Mouse (Mus musculus): ENCODE data around the gene Ppan.

The Ppan gene

DNA sequence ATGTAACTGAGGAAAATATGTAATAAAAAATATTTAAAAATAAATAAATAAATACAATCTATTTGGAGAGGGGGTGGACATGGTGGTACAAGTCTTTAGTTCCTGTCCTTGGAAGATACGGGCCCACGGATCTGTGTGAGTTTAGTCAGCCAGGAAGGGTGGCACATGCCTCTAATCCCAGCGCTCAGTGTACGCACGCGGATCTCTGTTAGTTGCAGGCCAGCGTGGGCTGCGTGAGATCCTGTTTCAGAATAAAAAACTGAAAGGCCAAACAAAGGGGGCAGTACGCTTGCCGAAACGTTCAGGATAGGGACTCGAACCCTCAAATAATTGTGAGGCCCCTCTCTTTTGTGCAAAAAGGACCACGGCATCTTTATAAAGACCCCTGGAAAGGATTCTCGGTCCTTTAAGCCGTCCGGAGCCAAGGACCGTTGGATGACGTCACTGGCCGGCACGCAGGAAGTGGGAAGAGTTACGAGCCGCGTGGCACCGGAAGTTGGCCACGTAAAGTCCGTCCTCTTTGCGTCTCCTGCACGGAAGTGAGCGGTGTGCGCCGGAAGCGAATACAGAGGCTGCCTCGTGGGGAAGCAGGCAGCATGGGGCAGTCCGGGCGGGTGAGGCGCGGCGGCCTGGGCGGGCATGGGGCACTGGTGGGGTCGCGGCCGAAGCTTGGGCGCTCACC lies at the start of gene Ppan:
Ppan (plus strand) TSS at position 472 of the 682 bp plus-strand sequence.
- DNase-seq = peak; percentile 89 to 90

DNA sequence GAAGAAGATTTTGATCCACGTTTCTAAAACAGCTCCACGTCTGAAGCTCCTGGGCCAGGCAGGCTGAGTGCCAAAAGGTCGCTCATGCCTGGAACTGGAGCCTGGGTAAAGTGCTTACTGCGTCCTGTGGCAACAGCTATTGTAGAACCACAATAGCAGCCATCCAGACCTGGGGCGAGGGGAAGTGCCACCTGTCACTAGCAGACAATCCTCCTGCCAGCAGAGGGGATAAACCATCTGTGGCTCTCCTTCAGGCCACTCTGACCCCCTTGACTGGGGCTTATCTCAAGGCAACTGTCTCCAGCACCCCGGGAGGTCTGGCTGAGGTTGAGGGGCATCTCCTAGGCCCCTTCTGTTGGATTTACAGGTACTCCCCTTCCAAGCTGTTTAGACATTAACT lies 49.0 kb upstream of the Ppan start:
- DNase-seq = no peak

DNA sequence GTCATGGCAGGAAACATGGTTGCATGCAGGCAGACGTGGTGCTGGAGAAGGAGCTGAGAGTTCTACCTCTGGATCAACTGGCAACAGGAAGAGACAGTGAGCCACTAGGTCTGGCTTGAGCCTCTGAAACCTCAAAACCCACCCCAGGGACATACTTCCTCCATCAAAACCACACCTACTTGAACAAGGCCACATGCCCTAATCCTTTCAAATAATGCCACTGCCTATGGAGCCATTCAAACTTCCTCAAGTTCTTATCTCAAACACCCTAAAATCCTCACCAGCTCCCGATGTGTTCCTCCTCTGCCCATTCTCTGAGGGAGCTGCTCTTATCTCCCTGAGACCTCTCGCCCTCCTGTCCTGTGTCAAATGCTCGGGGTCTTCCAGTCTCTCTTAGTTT lies 45.8 kb upstream of the Ppan start:
- DNase-seq = no peak

DNA sequence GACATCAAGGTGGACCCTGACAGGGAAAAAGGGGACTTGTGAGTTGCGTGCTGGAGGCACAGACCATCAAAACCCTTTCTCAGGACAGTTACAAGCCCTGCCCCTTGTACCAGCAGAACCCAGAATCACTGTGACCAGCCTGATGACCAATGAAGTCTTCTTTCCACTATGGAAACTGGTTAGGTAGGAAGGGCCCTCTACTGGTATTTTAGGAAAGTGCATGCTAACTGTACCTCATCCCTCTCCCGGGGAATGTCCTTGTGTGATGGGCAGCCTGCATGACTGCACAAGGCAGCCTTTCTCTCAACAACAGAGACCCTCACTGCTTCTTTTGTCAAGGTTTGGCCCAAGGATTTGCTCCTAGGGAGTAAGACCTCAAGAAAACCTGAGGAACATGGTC lies 45.3 kb upstream of the Ppan start:
- no peak for DNase-seq

DNA sequence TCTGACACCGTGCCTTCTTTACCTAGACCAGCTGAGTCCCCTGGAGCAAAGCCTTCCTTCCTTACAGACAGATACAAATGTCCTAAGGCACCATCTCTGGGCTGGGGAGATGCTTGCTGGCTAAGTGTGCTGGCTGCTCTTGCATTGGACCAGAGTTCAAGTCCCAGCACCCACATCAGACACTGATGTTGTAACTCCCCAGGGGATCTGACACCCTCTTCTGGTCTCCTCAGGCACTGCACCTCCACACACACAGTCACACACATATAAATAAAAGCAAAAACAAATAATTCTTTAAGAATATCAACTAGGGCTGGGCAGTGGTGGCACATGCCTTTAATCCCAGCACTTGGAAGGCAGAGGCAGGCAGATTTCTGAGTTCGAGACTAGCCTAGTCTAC lies 37.8 kb upstream of the Ppan start:
- DNase-seq = no peak

DNA sequence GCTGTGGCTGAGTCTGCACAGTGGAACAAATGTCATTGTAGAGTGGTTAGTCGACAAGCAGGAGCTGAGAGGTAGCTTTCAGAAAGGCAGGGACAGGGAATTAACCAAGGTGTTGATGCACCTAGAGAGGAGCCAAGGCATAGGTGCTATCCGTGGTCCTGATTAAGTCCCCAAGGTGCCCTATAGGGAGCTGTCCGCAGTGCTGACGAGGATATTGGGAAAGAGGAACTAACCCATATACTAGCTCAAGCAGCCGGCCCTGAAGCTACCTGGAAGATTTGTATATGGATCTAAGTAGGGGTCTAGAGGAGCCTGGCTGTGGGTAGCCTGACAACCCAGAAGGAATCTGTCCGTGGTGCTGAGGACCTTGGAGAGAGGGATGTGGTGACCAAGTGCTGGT lies 30.8 kb upstream of the Ppan start:
- peak in 1 of 2 experiments; percentile 51 for DNase-seq

DNA sequence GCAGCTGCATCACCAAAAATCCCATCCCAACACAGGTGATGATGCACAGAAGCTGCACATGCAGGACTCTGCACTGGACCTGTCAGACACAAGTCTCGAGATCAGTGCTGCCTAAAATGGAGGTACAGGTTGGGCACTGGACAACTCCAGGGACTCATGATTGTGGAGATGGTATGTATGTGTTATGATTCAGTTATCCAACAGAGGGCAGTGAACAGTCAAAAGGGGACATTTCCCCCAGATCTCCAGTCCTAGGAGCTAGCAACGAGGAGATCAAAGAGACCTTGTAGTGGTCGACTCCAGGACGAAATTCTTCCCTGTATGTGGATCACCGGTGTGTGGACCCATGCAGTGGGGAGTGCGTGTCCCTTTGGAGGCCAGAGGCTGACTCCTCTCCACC lies 28.0 kb upstream of the Ppan start:
- DNase-seq = no peak

DNA sequence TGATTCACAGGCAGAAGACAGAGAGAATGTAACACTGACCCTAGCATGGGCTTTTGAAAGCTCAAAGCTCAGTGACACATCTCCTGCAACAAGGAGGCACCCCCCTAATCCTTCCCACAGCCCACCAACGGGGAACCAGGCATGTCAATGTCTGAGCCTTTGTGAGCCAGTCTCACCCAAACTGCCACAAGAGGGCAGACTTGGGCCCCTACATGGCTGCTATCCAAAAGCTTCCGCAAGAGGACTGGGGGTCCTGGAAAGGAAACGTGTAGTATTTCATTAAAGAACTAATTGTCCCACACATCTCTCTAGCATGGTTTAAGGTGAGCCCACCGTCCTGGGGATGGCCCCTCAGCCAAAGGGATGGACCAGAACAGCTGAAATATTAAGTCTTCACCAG lies 26.2 kb upstream of the Ppan start:
- DNase-seq = peak in 1 of 2 experiments; percentile 47

DNA sequence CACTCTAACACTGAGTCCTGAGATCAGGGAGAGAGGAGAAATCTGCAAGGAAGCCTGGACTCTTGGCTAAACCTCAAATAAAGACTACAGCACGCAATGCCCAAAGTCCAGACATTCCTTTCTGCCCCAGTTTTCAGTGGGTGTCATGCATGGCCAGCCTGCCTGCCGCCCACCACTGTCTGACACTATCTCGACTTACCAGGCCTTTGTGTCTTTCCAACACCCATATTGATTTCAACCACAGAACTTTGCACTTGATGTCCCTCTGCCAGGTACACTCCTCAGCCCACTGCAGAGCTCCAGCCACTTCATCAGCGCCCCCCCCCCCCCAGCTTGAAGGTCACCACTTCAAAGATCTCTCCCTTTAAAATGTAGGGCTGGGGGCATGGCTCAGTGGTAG lies 25.8 kb upstream of the Ppan start:
- DNase-seq = no peak

DNA sequence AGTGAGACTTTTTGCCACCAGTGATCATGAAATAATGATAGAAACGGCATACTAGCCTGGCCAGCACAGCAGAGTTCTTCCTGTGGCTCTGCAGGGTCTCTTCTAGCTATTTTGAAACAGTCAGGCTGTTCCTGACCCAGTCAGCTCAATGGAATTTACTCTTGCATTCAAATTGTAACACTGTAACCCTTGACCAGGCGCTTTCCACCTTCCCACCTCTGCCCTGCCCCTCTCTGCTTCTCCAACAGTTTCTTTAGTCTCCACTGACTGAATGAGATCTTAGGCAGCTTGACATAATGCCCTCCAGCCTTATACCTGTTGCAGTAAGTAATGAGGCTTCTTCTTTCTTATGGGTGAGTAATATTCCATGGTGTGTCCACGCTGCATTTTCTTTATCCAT lies 21.1 kb upstream of the Ppan start:
- DNase-seq = no peak

DNA sequence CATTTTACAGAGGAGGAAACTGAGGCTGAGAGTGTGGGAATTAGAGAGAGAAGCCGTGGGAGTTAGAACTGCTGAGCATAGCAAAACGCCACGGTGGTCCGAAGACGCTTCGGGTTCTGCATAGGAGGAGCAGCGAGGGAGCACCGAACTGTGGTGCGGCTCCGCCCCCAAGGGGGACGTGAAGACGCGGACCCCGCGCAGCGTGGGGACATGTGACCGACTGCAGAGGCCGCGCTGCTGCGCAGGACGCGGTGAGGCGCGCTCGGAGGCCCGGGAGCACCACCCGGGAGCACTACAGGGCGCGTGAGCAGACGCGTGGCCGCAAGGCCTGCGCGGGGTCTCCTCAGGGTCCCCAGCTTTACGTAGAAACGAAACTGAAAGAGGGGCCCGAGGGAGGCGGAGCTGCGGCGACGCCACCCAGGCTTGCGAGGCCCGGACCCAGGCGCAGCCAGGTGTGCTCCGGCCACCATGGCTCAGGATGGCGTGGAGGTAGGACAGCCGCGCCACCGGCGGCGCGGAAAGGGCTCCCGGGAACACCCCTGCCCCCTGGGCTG lies 19.4 kb upstream of the Ppan start, which contains the start of gene A230050P20Rik:
A230050P20Rik (plus strand) TSS at position 195 of the 554 bp plus-strand sequence.
- DNase-seq = peak; percentile 51 to 64

DNA sequence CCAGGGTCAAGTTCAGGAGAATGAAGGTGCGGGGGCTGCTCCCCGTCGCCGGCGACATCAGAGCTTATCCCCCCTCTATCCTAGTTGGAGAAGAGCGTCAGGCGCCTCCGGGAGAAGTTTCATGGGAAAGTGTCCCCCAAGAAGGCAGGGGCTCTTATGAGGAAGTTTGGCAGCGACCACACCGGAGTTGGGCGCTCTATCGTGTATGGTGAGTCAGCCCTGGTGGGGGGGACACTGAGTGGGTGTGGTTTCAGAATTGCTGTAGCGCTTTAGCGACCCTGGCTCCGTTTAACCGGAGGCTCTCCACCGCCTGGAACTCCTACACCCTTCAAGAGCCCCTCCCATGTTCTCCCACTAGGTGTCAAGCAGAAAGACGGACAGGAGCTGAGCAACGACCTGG lies 18.7 kb upstream of the Ppan start:
- no peak for DNase-seq

DNA sequence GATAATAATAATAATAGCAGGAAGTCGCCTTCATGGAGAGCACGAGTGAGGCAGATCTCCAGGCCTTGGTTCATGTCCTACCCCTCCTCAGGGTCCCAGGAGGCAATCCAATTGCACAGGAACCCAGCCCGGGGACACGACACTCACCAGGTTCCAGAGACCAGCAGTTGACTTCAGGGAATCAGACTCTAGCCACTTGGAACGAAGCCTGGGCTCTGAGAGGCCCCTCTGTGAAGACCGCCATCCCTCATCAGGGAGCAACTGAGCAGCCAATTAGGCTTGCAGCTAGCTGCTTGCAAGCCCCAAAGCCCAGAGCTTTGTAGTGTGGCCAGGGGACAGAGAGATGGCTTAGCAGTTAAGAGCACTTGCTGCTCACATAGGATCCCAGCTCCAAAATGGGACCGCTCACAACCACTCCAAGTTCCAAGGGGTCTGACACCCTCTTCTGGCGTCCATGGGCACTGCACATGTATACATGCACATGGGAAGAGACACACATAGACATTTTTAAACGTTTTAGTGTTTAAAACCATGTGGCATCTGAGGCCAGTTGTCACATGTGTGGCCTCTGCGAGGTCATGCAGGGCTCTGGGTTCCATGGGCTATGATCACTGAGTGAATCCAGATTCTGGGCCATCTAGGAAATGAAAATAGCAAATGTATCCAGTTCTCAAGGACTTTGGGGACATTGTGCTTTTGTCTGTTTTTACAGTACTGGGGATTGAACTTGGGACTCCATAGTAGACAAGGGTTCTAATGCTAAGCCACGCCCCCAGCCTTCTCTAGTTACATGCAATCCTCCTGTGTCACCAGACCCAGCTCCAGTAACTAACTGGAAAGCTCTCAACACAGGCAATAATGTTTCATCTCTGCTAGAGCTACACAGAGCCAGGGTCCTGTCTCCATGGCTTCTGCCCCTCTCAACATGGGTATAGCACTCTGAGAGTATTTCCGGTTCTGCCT lies 17.5 kb upstream of the Ppan start:
- no peak for DNase-seq

DNA sequence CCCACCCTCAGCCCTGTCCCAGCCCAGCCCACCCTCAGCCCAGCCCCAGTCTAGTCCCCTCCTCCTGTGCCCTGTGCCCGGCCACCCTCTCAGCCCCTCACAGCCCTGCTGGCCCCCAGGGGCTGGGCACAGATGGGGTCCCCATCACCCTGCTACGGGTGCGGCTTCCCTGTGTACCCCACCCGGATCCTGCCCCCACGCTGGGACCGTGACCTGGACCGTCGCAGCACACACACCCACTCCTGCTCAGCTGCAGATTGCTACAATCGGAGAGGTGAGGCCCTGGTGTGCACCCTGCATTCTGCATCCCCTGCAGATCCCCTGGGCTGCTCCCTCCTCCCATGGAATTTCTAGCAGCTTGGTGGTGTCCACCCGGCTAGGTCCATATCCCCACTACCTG lies 15.0 kb upstream of the Ppan start:
- no peak for DNase-seq

DNA sequence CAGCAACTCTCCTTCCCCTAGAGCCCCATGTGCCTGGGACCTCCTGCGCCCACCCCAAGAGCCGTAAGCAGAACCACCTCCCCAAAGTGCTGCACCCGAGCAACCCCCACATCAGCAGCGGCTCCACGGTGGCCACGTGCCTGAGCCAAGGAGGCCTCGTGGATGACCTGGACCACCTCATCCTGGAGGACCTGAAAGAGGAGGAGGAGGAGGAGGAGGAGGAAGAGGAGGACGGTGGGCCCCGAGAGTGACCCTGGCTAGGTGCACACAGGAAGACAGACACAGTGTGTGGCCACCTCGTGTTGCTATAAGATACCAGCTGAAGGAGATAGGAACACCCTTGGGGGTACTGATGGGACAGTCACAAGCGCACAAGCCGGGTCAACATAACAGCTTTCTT lies 14.5 kb upstream of the Ppan start:
- no peak for DNase-seq

DNA sequence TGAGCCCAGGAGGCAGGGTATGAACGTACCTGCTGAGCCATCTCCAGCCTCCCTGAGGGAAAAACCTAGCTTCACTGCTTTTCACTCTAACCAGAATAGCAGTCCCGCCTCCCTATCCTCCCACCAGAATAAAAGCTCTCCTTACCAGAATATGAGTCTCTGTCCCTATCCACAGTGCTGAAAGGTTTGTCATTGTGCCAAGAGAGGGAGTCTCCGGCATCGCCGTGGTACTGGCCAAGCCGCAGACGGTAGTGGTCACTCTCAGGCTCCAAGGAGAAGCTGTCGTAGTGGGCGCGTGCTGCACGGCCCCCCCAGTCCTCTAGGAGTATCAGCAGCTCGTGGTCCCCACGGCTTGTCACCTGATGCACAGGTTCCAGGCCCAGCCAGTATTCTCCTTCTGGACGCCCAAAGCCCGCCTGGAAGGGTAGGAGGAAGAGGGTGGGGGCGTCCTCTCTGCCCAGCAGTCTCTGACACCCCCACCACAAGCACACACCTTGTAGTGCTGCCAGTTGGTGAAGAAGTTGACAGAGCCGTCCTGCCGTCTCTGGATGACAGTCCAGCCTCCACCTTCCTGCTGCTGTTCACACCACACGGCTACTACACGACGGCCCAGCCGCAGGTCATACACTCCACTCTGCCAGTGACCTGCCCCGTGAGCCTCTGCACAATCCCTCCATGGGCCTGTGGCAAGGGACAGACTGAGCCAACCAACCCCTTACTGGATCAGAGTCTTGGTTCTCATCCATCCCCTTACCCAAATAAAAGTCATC lies 12.8 kb upstream of the Ppan start:
- no peak for DNase-seq

DNA sequence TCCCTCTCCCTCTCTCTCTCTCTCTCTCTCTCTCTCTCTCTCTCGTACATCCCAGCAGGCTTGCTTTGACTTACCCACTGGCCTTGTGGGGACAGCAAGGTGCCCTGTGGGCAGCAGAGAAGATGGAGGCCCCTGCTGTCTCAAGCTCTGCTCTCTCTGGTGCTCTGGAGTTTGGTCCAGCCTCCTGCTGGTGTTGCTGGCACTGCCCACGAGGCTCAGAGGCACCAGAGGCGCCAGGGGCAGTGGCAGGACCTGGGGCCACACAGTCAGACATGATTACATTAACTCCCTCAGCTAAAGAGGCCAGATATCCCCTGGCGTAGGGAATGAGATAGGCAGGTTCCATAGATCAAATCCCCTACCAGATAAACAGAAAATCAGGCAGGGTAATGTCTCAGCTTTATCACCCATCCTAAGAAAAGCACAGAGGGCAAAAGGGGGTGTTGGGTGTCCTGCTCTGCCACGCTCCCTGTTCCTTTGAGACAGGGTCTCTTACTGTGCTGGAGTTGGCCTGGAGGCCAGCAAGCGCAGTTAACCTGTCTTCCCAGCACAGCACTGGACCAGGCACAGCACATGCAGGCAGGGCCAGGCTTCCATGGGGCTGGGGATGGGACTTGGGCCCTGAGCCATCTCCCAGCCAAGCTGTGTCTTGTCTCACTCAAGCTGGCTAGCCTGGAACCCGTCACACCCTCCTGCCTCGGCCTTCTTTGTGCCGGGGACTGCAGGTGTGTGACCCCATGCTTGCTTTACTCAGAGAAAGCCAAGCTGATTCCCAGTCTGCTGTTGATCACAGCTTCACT lies 11.5 kb upstream of the Ppan start:
- no peak for DNase-seq

DNA sequence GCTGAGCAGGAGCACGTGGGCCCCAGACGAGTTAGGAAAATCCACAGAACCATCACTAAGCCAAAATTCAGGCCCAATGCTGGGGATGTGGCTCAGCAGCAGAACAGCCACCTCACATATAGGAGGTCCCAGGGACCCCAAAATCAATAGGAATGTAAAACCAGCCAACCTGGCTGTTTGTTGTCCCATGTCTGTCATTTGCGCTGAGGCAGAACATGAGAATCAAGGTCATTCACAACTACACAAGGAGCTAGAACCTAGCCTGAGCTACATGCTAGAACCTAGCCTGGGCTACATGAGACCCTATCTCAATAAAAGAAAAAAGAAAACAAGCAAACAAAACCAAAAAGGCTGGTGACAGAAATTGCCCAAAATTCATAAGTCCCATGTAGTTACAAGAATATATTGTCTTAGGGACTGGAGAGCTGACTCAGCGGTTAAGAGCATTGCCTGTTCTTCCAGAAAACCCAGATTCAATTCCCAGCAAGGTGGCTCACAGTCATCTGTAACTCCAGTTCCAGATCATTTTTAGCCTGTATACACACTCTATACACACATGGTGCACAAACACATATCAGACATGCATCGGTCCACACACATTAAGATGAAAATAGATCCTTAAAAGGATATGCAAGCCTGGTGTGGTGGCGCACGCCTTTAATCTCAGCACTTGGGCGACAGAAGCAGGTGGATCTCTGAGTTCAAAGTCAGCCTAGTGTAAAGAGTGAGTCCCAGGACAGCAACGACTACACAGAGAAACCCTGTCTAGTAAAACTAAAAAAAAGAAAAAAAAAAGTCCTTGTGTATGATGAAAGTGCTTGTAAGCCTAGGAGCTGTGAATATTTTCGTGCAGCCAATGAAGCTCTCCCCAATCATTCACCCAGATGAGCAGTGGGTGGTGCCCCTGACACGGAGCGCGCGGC lies 10.6 kb upstream of the Ppan start:
- no peak for DNase-seq

DNA sequence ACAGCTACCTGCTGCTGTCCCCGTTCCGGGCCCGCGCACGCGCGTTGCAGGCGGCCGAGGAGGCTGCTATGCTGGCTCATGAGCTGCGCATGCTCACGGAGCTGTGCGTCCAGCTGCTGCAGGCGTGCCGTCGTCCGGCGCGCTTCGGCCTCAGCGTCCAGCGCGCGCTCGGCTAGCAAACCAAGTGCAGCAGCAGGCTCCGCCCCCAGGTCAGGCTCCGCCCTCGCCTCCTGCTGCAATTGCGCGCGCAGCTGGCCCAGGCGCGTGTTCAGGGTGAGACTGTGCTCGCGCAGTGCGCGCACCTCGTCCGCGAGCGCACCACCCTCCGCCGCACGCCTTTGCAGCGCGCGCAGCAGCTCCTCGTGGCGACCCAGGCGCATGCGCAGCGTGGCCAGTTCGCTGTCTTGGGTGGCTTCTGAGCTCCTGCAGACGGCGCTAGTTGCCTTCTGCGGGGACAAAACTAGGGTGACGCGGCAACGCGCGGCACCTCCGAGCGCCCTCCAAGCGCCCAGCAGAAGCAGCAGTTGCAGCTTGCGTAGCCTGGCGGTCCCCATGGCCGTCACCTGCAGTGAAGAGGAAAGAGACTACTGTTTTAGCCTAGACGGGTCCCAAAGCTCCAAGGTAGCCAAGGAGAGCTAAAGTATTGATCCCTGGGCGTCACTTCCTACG lies 9.8 kb upstream of the Ppan start:
- peak; percentile 99 for DNase-seq

DNA sequence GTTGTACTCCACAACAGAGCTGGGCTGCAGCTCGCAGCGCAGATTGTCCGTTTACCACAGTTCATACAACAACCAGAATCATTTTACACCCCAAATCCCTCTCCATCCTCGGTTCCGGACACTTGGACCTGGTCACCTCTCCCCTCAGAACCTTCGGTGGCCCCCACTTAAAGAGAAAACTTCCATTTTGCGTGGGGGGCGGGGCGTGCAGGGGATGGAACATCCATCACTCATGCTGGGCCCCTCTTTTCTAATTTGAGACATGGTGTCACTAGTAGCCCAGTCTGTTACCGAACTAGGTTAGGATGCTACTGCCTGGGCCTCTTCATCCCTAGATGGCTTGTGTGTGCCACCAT lies 9.3 kb upstream of the Ppan start:
- DNase-seq = peak; percentile 42 to 46

Measured in spleen, adult 18-20 months (tissue).